Comparison of ENCODE assay signal across 8 mouse cellular contexts in the genomic region with DNA sequence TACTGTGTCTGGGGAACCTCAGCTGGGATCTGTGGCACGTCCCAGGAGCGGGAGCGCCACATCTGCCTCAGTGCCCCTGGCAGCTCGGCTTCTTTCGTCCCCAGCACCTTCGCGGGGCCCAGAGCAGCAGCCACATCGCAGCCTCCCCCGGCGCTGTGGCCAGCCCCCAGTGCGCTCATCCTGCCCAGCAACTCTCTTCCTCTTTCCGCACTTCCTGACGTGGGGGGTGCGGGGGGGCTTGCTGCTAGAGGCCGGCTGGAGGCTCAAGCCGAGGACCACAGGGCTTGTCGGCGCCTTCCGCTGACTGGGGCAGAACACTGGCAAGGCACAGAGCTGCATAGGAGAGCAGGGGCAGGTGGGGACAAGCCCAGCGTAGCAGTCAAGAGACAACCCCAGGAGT. TPM values are rescaled to one million over a fixed set of nuclear protein-coding genes. Genes with fewer than 3 reads are reported as not detected.
DNase-seq lines count a peak whose midpoint lies in the region; ATAC-seq lines count a peak whose summit lies in the region.

No protein-coding gene starts in this region.

- DNase-seq in right cerebral cortex, postnatal 14 days: peak; percentile 56
- DNase-seq in right cerebral cortex, adult 18-20 months: no peak
- DNase-seq in liver: peak; percentile 70
- peak; percentile 70 for DNase-seq in thymus, postnatal 4 days

- no peaks in the 10 kb centered on the region for H3K36me3 ChIP-seq in forebrain, embryonic 12.5 days (replicated peaks)
- no peaks in the 10 kb centered on the region for H3K36me3 ChIP-seq in hindbrain, embryonic 13.5 days
- H3K36me3 ChIP-seq in midbrain, embryonic 15.5 days (replicated peaks): no peaks in the 10 kb centered on the region

- no peak overlapping the region for H3K4me3 ChIP-seq in forebrain, embryonic 12.5 days (replicated peaks)
- peak overlapping the region; percentile 14 for H3K4me3 ChIP-seq in hindbrain, embryonic 13.5 days
- H3K4me3 ChIP-seq in midbrain, embryonic 15.5 days: no peak overlapping the region

- WGBS in forebrain, embryonic 12.5 days: 23% methylated on average over 20 of the region's 20 CpGs
- WGBS in hindbrain, embryonic 13.5 days: 29% methylated on average over 20 of the region's 20 CpGs
- 15% methylated on average over 20 of the region's 20 CpGs for WGBS in midbrain, embryonic 15.5 days

- peak overlapping the region; percentile 27; the same call in 1 of the 2 replicates for H3K9ac ChIP-seq in forebrain, embryonic 12.5 days
- peak overlapping the region; percentile 56; the same call in 1 of the 2 replicates for H3K9ac ChIP-seq in hindbrain, embryonic 13.5 days
- no peak overlapping the region for H3K9ac ChIP-seq in midbrain, embryonic 15.5 days

- H3K4me1 ChIP-seq in forebrain, embryonic 12.5 days: peaks cover 13% of the 10 kb centered on the region
- peaks cover 22% of the 10 kb centered on the region for H3K4me1 ChIP-seq in hindbrain, embryonic 13.5 days (replicated peaks)
- peaks cover 17% of the 10 kb centered on the region for H3K4me1 ChIP-seq in midbrain, embryonic 15.5 days

- H3K4me2 ChIP-seq in forebrain, embryonic 12.5 days: 0 out of 2 replicates have a peak overlapping the region, but pooled peaks have one; percentile 4
- H3K4me2 ChIP-seq in hindbrain, embryonic 13.5 days: peak overlapping the region; percentile 10; the same call in 1 of the 2 replicates
- H3K4me2 ChIP-seq in midbrain, embryonic 15.5 days: no peak overlapping the region

- H3K9me3 ChIP-seq in forebrain, embryonic 12.5 days: no peaks in the 10 kb centered on the region
- H3K9me3 ChIP-seq in hindbrain, embryonic 13.5 days: no peaks in the 10 kb centered on the region
- H3K9me3 ChIP-seq in midbrain, embryonic 15.5 days: no peaks in the 10 kb centered on the region

- ATAC-seq in forebrain, embryonic 12.5 days (ENCODE audit: low FRiP score): no peak
- no peak for ATAC-seq in hindbrain, embryonic 13.5 days (ENCODE audit: low FRiP score)
- ATAC-seq in midbrain, embryonic 15.5 days (replicated peaks): no peak
- ATAC-seq in erythroid progenitor cell, adult 5-6 weeks (replicated peaks; ENCODE audit: low FRiP score, poor library complexity, severe bottlenecking): no peak

- no peak overlapping the region for H3K27ac ChIP-seq in forebrain, embryonic 12.5 days
- no peak overlapping the region for H3K27ac ChIP-seq in hindbrain, embryonic 13.5 days
- H3K27ac ChIP-seq in midbrain, embryonic 15.5 days: 0 out of 2 replicates have a peak overlapping the region, but pooled peaks have one; percentile 49

- peaks cover 27% of the 10 kb centered on the region for H3K27me3 ChIP-seq in forebrain, embryonic 12.5 days
- H3K27me3 ChIP-seq in hindbrain, embryonic 13.5 days: peaks cover 32% of the 10 kb centered on the region
- peaks cover 8% of the 10 kb centered on the region; the same call in 1 of the 2 replicates for H3K27me3 ChIP-seq in midbrain, embryonic 15.5 days (replicated peaks)

RNA-seq across cellular contexts. Expression of a gene that starts 10.2 kb away (rescaled TPM):
- 24.4 and 28.5 TPM in 2 replicates for polyA plus RNA-seq in forebrain, embryonic 12.5 days (2016; fragmentation: Nextera tagmentation; extraction: Ambion mirVana)
- polyA plus RNA-seq in hindbrain, embryonic 13.5 days (2015; fragmentation: Nextera tagmentation; extraction: Ambion mirVana): 25.0 and 26.0 TPM in 2 replicates
- polyA plus RNA-seq in midbrain, embryonic 15.5 days (2015; fragmentation: Nextera tagmentation; extraction: Ambion mirVana): 32.2 and 36.1 TPM in 2 replicates
- total RNA-seq in erythroid progenitor cell, adult 5-6 weeks (2015; ENCODE audit: low replicate concordance): 25.6 and 54.1 TPM in 2 replicates
- 8.7 and 11.9 TPM in 2 replicates for total RNA-seq in erythroid progenitor cell, adult 5-6 weeks (2017; ENCODE audit: low replicate concordance)

RNA-seq across cellular contexts. Expression of a gene that starts 19.9 kb away (rescaled TPM):
- 0.46 and 0.52 TPM in 2 replicates for polyA plus RNA-seq in forebrain, embryonic 12.5 days (2016; fragmentation: Nextera tagmentation; extraction: Ambion mirVana)
- 0.13 and 0.25 TPM in 2 replicates for polyA plus RNA-seq in hindbrain, embryonic 13.5 days (2015; fragmentation: Nextera tagmentation; extraction: Ambion mirVana)
- polyA plus RNA-seq in midbrain, embryonic 15.5 days (2015; fragmentation: Nextera tagmentation; extraction: Ambion mirVana): 0.20 and 0.31 TPM in 2 replicates
- not detected in 2 replicates for total RNA-seq in erythroid progenitor cell, adult 5-6 weeks (2015; ENCODE audit: low replicate concordance)
- total RNA-seq in erythroid progenitor cell, adult 5-6 weeks (2017; ENCODE audit: low replicate concordance): 0.13 TPM in 1 of 2 replicates, not detected in the other

RNA-seq across cellular contexts. Expression of a gene that starts 33.3 kb away (rescaled TPM):
- 834 and 889 TPM in 2 replicates for polyA plus RNA-seq in forebrain, embryonic 12.5 days (2016; fragmentation: Nextera tagmentation; extraction: Ambion mirVana)
- 313 and 316 TPM in 2 replicates for polyA plus RNA-seq in hindbrain, embryonic 13.5 days (2015; fragmentation: Nextera tagmentation; extraction: Ambion mirVana)
- polyA plus RNA-seq in midbrain, embryonic 15.5 days (2015; fragmentation: Nextera tagmentation; extraction: Ambion mirVana): 132 and 158 TPM in 2 replicates
- total RNA-seq in erythroid progenitor cell, adult 5-6 weeks (2015; ENCODE audit: low replicate concordance): not detected in 2 replicates
- total RNA-seq in erythroid progenitor cell, adult 5-6 weeks (2017; ENCODE audit: low replicate concordance): not detected in 2 replicates

RNA-seq across cellular contexts. Expression of a gene that starts 38.4 kb away (rescaled TPM):
- polyA plus RNA-seq in forebrain, embryonic 12.5 days (2016; fragmentation: Nextera tagmentation; extraction: Ambion mirVana): 0.31 and 0.72 TPM in 2 replicates
- 1.0 and 1.1 TPM in 2 replicates for polyA plus RNA-seq in hindbrain, embryonic 13.5 days (2015; fragmentation: Nextera tagmentation; extraction: Ambion mirVana)
- 0.57 and 0.66 TPM in 2 replicates for polyA plus RNA-seq in midbrain, embryonic 15.5 days (2015; fragmentation: Nextera tagmentation; extraction: Ambion mirVana)
- total RNA-seq in erythroid progenitor cell, adult 5-6 weeks (2015; ENCODE audit: low replicate concordance): 1.3 TPM in 1 of 2 replicates, not detected in the other
- total RNA-seq in erythroid progenitor cell, adult 5-6 weeks (2017; ENCODE audit: low replicate concordance): not detected in 2 replicates

RNA-seq across cellular contexts. Expression of a gene that starts 58.9 kb away (rescaled TPM):
- polyA plus RNA-seq in forebrain, embryonic 12.5 days (2016; fragmentation: Nextera tagmentation; extraction: Ambion mirVana): 1.4 and 1.5 TPM in 2 replicates
- 1.3 and 2.4 TPM in 2 replicates for polyA plus RNA-seq in hindbrain, embryonic 13.5 days (2015; fragmentation: Nextera tagmentation; extraction: Ambion mirVana)
- polyA plus RNA-seq in midbrain, embryonic 15.5 days (2015; fragmentation: Nextera tagmentation; extraction: Ambion mirVana): 1.6 TPM in 2 replicates
- 1.4 TPM in 1 of 2 replicates, not detected in the other for total RNA-seq in erythroid progenitor cell, adult 5-6 weeks (2015; ENCODE audit: low replicate concordance)
- 0.08 and 0.51 TPM in 2 replicates for total RNA-seq in erythroid progenitor cell, adult 5-6 weeks (2017; ENCODE audit: low replicate concordance)
